Mouse (Mus musculus) heart, postnatal 0 days (tissue): ENCODE results near the gene Rhox4e.
"Not testable (repeated sequence)": the region's sequence is repeated elsewhere in the genome, so short reads cannot be mapped to it uniquely, and the experiment has no call there.

Experiments
- CTCF ChIP-seq: IDR thresholded peaks from 2 replicates; pipeline ENCODE4 v1.5.1; 2016; ENCODE audit warnings: antibody characterized with exemption, control low read depth, low read depth
- EP300 ChIP-seq: IDR thresholded peaks from 2 replicates; pipeline ENCODE4 v1.6.1; 2016; ENCODE audit warnings: antibody characterized with exemption, low read depth

DNA sequence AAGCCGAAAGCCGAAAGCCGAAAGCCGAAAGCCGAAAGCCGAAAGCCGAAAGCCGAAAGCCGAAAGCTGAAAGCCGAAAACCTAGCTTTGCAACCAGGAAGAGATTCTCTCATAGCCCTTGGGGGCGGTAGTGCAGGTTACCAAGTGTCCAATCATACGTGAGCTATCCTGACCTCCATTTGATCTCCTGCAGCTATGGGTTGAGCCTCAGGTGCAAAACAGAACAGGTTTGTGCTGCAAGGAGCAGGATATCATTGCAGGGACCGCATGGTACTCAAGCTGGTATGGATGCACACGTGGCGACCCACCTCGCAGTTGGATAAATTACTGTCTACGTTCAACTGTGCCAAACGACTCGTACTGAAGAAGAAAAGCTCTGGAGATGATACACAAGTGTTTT is 50.4 kb downstream of the Rhox4e start, which contains the start of gene Rhox4f:
- TF ChIP-seq CTCF, EP300: not testable (repeated sequence)
